Mouse (Mus musculus) spleen, adult 18-20 months (tissue): ENCODE results near the gene Fgfr4.
A peak's percentile ranks its signal among the peaks of the same experiment; 100 is the strongest.

Experiments used
- DNase-seq, 2 experiments: peaks; one replicate each; pipeline ENCODE4 v3.0.0; 2022; ENCODE audit warnings: mixed read lengths in 2 of 2

Fgfr4 gene

DNA sequence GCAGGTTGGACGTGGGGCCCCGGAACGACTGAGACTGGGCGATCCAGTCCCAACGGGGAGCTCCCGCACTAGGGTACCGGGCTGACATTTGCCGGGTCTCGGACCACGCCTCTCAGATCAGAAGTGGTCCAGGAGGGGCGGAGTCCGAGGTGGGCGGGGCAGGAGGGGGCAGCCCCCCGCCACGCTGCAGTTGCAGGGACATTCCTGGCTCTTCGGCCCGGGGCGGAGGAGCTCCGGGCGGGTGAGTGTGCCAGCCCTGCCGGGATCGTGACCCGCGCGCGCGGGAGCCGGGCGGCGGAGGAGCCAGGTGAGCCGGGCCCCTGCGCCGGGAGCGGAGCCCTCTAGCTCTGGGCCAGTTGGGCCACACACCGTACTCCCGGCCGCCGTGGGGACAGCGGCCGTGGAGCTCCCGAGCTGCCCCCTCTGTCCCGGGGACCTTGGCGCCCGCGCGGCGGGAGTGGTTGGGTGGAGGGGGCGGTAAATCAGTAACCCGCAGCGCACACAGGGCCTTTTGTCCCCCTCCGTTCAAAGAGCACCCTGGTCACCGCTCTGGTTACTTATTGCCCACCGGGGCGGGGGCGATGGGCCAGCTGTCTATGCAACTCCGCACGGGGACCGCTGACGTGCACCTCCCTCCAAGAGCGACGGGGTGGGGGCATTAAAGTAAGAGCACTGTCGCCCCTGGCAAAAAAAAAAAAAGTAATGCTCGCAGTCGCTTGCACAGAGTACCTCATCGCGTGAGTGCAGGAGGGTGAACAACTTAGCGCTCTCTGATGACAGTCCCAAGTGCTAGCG lies at the start of gene Fgfr4:
TSS of gene Fgfr4 (plus strand) at position 20 of the 795 bp plus-strand sequence.
- DNase-seq, result no peak

DNA sequence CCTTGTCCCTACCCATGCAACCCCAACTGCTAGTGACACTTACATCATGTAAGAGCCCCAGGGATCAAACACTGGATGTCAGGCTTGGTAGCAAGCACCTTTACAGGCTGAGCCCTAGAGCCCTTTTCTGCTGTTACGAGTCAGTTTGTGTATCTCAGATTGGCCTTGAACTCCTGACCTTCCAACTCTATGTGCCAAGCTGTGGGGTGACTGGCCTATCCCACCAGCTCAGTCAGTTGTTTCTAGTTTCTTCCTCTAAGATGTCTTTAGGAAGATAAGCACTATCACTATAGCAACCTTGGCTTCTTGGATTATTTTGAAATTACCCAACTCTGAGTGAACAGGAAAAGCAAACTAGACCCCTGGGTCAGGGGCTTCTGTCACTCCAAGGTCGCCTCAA lies 49.1 kb upstream of the Fgfr4 start:
- DNase-seq, result no peak

DNA sequence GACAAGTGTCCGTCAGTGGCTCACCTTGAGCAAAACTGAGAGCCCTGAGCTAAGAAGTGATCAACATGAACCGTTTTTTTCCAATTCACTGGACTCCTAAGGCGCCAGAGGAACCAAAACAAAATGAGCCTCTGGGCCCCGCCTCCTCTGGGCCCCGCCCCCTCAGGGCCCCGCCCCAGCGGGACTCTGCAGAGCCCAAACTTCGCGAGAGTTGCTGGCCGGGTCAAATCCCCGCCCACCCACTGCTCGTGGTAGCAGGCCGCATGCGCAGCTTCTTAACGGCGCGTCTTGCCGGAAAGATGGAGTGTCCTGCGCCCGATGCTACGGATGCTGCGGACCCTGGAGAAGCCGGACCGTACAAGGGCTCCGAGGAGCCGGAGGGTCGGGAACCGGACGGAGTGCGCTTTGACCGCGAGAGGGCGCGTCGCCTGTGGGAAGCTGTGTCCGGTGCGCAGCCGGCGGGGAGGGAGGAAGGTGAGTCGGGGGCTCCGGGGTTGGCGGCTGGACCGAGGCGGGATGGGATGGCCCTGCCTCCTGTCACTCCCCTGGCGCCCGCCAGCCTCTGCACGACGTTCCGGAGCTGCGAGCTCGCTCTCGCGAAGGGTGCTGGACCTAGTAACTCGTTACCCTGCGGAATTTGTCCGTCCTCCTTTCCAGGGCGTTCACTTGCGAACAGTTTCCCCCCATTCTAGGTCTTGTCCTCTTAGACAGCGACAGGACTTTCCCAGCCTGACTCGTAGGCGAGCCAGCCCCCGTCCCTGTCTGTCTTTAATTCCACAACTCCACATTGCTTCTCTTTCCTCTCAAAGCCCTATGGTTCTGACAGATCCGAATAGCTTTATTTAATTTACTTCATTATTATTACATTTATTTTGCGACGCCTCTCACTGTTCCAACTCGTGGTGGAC lies 47.1 kb upstream of the Fgfr4 start, which contains the start of gene Zfp346:
TSS of gene Zfp346 (plus strand) at position 267 of the 908 bp plus-strand sequence.
- peak; percentile 96 to 99 for DNase-seq

DNA sequence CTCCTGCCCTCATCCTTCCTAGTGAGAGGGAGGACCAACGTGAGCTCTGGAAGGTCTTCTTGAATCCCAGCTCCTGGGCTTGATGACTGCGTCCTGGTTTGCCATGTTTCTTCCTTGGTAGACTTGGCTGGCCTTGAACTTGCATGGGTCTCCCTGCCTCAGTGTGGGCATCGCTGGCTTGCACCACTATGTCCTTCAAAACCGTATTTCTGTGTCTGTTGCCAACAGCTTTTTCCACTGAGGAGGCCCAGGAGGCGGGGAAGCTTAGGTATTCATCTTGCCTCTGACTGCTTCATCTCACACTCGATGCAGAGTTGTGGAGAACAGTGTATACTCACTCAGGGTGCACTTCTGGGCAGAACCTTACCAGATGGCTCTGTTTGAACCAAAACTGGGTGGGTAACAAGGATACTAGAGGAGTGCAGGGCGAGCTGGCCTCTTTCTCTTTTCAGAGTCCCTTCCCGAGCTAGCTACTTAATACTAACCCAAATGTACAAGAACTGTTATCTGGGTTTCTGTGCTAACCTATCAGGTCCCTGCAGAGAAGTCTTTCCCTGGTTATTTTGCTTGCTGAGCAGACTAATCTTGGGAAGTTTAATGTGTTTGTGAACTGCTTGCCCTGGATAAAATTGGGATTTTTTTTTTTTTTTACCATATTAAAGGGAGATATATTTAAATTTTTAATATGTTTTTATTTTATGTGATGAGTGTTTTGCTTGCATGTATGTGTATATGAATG lies 46.3 kb upstream of the Fgfr4 start:
- no peak for DNase-seq

DNA sequence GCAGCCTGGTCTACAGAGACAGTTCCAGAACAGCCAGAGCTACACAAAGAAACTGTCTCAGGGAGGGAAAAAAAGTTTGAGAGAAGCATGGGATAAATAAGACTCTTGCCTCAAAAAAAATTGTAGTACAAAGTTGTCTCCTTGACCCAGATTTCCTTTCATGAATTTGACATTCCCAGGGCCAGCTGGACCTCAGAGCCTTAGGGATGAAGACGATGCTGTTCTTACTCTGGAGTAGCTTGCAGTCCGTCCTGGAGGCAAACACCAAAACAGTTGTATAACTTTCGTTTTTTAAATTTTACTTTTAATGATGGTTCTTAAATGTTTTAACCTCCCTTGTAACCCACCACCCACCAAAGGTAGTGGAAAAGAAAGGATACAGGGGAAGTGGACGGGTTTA lies 45.3 kb upstream of the Fgfr4 start:
- no peak for DNase-seq

DNA sequence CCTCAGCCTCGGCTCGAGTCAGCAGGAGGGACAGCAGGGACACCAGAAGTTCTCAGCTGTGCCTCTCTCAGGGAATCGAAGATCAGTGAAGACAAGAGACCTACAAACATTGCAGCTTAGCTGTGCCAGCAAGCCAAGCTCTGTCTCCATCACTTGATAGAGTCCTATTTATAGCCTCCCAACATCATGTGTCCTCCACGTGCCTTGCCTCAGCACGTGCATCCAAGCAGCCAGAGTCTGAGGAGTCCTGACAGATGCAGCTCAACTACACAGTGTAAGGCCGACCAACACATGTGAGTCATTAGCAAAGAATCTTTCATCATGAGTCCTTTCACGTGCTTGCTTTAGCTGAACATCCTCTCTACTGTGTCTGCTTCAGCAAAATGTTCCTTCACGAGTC lies 44.7 kb upstream of the Fgfr4 start:
- no peak for DNase-seq

DNA sequence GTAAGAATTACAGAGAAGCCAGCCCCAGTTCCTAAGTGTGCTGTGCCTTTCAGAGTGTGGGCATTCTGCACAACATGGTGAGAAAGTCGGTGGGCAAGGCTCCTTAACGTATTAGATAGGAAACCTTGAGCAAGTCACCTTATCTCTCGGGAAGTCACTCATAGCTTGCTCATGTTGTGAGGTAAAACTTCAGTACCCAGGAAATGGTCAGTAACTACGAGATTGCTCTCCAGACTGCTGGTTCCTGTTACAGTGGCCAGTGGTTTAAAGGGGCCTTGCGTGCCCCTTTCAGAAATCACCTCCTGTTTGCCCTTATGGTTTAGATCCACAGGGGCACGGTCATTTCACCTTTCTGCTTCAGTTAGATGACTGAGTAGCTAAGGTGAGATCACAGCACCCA lies 38.1 kb upstream of the Fgfr4 start:
- DNase-seq, result no peak

DNA sequence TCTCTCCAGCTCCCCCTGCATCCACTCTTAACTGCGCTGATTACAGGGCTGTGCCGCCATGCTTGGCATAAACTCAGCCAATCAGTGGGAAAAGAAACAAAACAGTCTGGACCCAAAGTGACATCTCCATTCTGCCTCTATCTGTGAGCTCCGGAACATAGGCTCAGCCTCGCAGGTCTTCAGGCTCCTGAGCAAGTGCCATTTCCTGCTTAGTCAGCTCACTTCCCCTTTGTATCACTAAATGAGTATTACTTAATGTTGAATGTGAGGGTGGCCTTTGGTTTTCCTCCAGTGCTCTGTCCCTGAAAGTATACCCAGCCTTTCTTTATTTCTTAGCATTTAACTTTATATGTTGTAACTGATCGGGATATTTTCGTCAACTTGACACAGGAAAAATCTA lies 27.5 kb upstream of the Fgfr4 start:
- DNase-seq, result no peak

DNA sequence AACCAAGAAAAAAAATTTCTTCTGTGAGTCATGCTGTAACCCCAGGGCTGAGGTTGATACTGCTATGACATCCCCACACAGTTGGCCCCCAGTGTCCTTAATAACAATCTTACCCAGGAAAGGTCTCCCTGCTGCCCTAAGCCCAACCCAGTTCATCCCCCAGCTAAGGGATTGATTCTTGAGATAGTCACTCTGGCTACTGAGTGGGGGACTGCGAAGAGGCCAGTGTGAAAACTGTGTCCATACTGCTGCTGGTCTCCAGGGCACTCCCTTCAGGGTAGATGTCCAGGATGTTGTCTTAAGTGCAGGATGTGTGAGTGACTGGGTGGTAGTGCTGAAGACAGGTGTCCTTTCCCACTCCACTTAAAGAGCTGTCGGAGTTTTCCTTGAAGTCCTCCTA lies 19.0 kb upstream of the Fgfr4 start, which contains the start of gene Gm17617:
TSS of gene Gm17617 (minus strand) at position 101 of the 400 bp plus-strand sequence.
- no peak for DNase-seq

DNA sequence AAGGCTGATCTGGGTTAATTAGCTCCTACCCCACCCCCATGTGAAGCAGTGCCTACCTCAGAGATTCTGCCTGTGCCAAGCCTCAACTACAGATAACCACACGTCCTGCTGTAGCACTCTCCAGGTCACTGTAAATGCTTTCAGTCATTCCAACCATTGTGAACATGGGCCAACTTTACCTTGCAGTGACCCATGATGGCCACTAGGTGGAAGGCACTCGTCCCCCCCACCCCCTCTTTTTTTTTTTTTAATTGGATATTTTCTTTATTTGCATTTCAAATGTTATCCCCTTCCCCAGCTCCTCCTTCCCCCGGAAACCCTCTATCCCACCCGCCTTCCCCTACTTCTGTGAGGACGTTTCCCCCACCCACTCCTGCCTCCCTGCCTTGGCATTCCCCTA lies 17.1 kb upstream of the Fgfr4 start:
- DNase-seq, result no peak

DNA sequence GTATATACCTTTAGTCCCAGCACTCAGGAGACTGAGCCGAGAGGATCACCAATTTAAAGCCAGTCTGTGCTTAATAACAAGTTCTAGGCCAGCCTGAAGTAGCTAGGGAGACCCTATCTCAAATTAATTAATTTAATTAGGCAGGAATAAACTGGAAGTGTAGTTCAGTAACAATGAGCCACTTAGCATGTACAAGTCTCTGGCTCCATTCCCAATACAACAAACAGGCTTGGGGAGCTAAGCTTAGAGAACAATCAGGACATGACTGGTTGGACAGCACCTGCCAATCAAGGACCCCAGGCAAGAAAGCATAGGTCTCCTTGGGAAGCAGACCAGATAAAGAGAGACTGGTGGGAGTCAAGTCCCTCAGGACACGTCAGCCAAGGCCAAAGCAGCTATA lies 12.2 kb upstream of the Fgfr4 start:
- no peak for DNase-seq

DNA sequence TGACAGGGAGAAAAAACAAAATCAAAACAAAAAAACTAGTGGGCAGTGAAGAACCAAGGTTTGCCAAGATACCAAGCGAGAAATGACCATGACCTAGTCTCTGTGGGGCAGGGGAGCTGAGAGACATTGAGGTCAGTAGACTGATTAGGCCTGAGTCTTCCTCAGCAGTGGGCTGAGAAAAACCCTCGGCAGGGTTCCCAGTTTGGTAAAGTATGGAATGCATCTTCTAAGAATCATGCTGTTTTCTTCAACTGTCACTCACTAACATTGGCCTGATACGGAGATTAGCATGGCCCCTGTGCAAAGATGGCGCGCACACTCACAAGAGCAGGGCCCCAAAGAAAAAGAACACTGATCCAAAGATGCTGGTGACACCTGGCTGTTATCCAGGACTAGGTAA lies 1.5 kb downstream of the Fgfr4 start:
- DNase-seq, result no peak

DNA sequence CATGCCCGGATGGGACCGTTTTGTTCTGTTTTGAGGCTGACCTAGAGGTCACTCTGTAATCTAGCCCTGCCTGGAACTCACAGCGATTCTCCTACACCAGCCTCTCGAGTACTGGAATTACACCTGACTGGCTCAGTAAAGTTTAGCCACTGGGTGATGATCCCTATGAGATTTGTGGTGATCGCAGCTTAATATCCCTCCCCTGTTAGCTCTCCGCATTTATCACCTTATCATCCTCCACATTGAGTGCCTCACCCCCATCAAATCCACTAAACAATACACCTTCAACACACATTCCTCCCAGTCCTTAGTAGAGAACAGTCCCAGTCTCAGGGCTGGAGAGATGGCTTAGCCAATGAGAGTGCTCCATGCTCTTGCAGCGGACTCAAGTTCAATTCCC lies 9.9 kb downstream of the Fgfr4 start:
- DNase-seq, result no peak

DNA sequence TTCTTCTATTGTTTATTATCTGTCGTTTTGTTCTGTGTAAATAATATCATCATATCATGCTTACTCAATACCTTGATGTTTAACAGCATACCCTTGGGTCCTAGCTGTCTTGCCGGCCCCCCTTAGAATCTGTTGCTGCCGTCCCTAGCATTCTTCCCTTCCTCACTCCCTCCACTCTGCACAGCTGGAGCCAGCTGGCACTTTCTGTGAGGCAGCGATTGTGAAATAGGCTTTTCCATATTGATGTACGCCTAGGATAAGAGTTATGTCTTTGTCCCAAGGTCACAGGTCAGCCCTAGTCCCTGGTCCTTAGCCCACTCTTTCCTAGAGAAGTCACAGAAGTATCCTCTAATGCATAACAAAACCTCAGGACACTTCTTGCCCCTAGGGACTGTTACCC lies 11.1 kb downstream of the Fgfr4 start:
- DNase-seq, result no peak

DNA sequence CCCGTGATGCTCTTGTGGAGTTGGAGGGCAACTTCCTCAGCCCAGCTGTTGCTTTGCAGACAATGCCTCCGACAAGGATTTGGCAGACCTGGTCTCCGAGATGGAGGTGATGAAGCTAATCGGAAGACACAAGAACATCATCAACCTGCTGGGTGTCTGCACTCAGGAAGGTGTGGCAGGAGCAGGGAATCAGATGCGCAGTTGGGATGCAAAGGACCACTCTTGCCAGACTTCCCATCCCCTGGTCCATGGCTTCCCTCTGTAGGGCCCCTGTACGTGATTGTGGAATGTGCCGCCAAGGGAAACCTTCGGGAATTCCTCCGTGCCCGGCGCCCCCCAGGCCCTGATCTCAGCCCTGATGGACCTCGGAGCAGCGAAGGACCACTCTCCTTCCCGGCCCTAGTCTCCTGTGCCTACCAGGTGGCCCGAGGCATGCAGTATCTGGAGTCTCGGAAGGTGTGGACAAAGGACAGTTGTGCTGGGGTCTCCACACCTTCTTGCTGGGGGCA lies 13.4 kb downstream of the Fgfr4 start:
- no peak for DNase-seq

DNA sequence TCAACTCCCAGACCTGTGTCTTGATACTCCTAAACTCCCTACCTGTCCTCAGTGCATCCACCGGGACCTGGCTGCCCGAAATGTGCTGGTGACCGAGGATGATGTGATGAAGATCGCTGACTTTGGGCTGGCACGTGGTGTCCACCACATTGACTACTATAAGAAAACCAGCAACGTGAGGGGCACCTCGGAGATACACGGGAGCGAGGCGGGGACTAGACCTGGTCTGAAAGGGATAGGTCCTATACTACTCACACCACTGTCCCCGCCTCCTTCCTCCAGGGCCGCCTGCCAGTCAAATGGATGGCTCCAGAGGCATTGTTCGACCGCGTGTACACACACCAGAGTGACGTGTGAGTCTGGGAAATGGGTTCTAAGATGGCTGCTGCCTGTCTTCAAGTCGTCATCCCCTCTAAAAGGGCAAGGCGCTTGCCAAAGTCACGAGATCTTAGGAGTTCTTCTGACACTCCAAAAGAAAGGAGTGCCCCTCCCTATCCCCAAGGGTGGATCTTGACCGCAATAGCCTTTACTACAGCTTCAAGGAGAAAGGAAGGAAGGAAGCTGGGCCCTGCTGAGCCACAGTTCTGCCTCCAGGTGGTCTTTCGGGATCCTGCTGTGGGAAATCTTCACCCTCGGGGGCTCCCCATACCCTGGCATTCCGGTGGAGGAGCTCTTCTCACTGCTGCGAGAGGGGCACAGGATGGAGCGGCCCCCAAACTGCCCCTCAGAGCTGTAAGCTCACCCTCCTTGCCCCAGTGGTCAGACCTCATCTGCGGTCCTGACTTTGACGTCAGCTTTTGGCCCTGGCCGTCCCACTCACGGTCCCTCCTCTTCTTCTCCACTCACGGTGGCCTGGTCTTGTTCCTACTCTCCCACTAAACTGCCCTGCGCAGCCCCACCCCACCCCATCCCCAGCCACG lies 14.6 kb downstream of the Fgfr4 start:
- DNase-seq, result no peak

DNA sequence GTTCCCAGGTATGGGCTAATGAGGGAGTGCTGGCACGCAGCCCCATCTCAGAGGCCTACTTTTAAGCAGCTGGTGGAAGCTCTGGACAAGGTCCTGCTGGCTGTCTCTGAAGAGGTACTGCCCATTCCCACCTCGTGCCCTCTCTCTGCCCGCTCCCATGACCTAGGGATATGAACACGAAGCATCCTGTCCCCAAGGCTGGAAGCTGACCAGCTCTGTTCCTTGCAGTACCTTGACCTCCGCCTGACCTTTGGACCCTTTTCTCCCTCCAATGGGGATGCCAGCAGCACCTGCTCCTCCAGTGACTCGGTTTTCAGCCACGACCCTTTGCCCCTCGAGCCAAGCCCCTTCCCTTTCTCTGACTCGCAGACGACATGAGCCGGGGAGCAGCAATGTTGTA lies 15.4 kb downstream of the Fgfr4 start:
- no peak for DNase-seq

DNA sequence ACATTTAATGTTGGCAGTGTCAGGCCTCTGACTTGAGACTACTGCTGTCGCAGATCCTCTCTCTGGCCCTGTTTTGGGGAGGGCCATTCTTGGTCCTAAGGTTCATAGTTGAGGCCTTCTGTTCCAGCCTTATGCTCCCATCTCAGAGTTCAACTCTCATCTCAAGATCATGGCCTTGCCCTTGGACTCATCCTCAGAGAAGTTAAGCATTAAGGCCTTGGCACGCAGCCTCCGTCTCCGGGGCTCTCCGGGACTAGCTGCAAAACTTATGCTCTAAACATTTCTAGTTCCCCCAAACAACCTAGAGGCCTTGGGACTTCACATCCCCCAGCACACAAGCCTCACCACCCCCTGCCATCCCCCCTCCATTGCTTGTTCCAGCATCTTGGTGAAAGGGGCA lies 15.8 kb downstream of the Fgfr4 start:
- DNase-seq, result no peak

DNA sequence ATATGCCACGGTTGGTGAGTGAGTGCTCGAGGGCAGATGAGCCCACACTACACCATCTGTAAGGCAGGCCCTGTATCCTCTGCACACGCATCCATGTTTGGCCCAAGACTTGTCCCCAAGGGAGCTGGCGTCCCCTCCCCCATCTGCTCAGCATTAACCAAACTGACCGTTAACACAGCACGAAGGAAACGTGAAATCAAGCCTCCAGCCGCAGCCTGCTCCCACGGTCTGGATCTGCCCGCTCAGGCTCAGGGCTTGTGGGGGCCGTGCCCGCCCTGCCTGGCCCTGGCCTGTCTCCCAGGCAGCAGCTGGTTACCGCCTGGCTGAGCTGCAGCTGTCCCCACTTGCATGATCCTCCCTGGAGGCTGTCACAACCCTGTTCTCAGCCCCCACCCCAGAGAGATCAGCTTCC lies 16.5 kb downstream of the Fgfr4 start:
- DNase-seq, result peak in 1 of 2 experiments; percentile 40

DNA sequence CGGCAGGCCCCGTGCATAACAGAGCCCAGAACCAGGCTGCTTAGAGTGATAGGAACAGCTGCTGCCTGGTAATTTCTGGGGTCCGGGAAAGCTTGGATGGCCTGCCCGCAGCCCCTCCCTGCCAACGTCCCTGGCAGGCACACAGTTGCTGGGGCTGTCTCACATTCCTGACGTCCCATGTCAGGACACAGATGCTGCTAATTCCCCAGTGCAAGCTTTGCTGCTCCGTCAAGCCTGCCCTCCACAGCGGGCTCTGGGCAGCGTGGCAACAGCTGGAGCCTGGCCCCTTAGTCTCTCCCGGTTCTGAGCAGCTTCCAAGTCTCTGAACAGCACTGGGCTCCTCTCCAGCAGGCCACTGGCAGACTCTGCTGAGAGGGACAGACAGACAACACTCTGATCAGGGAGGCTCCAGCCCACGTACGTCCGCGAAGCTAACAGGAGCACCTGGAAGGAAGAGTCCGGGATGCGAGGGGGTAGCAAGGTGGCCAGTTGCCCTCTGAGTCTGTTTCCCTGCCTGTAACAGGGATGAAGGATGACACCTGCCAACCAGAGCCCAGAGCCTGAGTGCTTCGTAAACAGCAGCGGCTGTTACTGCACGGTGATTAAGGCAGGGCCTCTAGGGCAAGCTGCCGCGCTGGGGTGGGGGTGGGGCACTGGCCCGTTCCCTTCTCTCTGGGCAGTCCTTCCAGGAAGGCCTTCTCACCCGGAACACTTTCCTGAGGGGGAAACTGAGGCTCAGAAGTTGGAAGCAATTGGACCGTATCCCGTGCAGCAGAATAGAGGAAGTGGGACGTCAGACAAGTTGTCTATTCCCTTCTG lies 19.3 kb downstream of the Fgfr4 start:
- DNase-seq, result no peak

DNA sequence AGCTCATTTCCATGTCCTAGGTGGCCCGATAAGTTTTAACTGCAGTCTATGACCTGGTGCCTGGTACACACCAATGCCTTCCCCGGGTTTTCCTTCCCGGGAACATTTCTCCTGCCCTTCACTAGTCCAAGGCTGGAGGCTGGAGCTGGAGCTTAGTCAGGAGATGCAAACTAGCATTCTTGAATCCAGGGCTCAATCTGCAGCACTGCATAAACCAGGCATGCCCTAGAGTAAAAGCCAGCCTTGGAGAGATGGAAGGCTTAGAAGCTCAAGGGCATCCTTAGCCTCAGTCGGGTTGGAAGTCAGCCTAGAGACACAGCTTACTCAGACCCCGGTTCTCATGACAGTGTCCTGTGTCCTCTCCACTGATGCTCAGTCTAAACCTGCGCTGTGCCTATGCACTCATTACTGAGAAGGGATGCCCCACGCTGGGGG lies 19.9 kb downstream of the Fgfr4 start:
- no peak for DNase-seq
